Mouse (Mus musculus) stomach, embryonic 15.5 days (tissue): ENCODE data around the gene Cfap45. TPM values are rescaled to one million over a fixed set of nuclear protein-coding genes. Genes with fewer than 3 reads are reported as not detected.
A peak's percentile ranks its signal among the peaks of the same experiment; 100 is the strongest.

Source experiments
- ATAC-seq: fragments of 200-750 bp; cut with Nextera tagmentation; 2 replicates; pipeline ENCODE4 v1.8.0; 2017; ENCODE audit warnings: low read depth, moderate number of reproducible peaks, moderate TSS enrichment; ENCODE audit not compliant: insufficient read depth, low FRiP score
- H3K27ac ChIP-seq: fragments of 300-500 bp; sonication (generic); 2 replicates; pipeline ENCODE4 v1.5.1; 2015; ENCODE audit warnings: mild to moderate bottlenecking, inconsistent platforms
- H3K27me3 ChIP-seq: fragments of 300-500 bp; sonication (generic); replicated peaks from 2 replicates; pipeline ENCODE4 v1.6.1; 2015; ENCODE audit warnings: inconsistent platforms
- H3K36me3 ChIP-seq: fragments of 300-500 bp; sonication (generic); 2 replicates; pipeline ENCODE4 v1.6.1; 2015; ENCODE audit warnings: inconsistent platforms
- H3K4me1 ChIP-seq: fragments of 300-500 bp; sonication (generic); 2 replicates; pipeline ENCODE4 v1.6.1; 2015; ENCODE audit warnings: inconsistent platforms
- H3K4me2 ChIP-seq: fragments of 300-500 bp; sonication (generic); 2 replicates; pipeline ENCODE4 v1.6.1; 2015; ENCODE audit warnings: mild to moderate bottlenecking, inconsistent platforms
- H3K4me3 ChIP-seq: fragments of 300-500 bp; sonication (generic); replicated peaks from 2 replicates; pipeline ENCODE4 v1.5.1; 2015; ENCODE audit warnings: inconsistent platforms
- H3K9ac ChIP-seq: fragments of 300-500 bp; sonication (generic); 2 replicates; pipeline ENCODE4 v1.6.1; 2015; ENCODE audit warnings: inconsistent platforms
- H3K9me3 ChIP-seq: fragments of 300-500 bp; sonication (generic); 2 replicates; pipeline ENCODE4 v1.6.1; 2016; ENCODE audit warnings: inconsistent platforms
- WGBS: fragments of 180-500 bp; shearing (Covaris S2); methylation state at CpG from one replicate; pipeline ENCODE4 v1.1.7; 2015; 5-methylcytosine and 5-hydroxymethylcytosine counted together
- polyA plus RNA-seq: library from polyadenylated mRNA; unstranded; fragments of >200 nt; fragmentation: Nextera tagmentation; extraction: Ambion mirVana; gene quantifications from 2 replicates; pipeline ENCODE4 v1.2.1, GENCODE M21; 2015

The Cfap45 gene
- polyA plus RNA-seq, result 2.4 TPM in 2 replicates

DNA sequence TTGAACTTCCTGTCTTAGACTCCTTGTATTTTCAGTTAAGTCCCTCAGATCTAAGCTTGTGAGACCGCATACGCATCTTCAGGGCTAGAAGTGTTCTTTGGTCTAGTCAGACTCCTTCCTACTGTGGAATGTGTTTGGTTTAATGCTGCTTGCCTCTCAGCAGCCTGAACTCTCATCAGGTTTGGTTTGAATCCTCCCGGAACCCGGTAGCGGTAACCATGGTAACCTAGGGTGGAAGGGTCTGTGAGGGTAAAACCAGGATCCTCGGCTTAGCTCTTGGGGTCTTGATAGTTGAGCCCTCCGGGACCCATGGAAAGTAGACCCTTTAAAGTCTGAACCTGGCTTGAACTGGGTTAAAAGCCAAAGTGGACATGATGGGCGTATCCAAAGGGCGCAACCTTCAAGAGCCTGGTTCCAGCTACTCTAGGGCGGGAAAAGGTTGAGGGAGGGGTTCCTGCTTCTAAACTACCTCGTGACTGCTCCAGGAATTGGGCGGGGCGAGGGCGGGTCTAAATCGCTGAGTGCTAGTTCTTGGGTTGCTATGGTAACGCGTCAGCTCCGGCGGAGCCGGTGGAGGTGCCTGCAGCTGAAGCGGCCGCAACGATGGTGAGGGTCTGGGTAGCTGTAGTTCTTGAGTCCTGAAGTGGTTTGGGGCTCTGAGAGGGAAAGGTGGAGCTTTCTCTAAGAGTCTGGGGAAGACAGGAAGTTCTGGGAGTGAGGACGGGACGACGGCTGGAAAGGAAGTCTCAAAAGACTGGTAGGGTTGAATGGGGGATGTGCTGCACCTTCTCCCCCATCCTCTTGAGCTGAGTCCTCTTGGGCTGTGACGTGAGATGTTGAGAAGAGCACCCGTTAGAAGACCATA, at the start of gene Cfap45:
Gene Cfap45, plus strand, starts transcription at position 226 of the 865 bp plus-strand sequence.
- peak within 1 kb of the TSS; percentile 4; the same call in 1 of the 2 replicates for H3K27ac ChIP-seq
- H3K4me1 ChIP-seq, result peaks cover 34% of the 10 kb centered on the region
- peak within 1 kb of the TSS; percentile 66 for H3K4me2 ChIP-seq
- peak; percentile 77 for ATAC-seq
- H3K36me3 ChIP-seq, result no peaks in the 10 kb centered on the region
- H3K4me3 ChIP-seq, result peak within 1 kb of the TSS; percentile 43
- WGBS, result 4% methylated on average over 28 of the region's 28 CpGs
- no peak within 1 kb of the TSS for H3K9ac ChIP-seq
- no peaks in the 10 kb centered on the region for H3K27me3 ChIP-seq
- no peaks in the 10 kb centered on the region for H3K9me3 ChIP-seq

DNA sequence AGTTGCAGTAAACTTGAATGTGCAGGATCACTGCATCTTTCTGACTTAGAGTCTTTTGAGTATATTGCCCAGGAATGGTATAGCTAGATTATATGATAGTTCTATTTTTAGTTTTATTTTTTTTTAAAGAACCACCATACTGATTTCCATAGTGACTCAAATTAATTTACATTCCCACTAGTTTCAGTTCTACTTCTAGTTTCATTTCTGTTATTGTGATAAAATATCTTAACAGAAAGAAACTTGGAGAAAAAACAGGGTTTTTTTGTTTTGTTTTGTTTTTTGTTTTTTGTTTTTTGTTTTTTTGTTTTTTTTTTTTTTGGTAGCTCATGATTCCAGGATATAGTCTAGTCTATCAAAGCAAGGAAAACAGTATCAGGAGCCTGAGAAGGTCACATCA, 47.7 kb upstream of the Cfap45 start:
- H3K4me3 ChIP-seq, result no peak overlapping the region
- ATAC-seq, result no peak
- no peaks in the 10 kb centered on the region for H3K27me3 ChIP-seq
- H3K9me3 ChIP-seq, result no peaks in the 10 kb centered on the region
- no peaks in the 10 kb centered on the region for H3K36me3 ChIP-seq
- peaks cover 10% of the 10 kb centered on the region; the same call in 1 of the 2 replicates for H3K4me1 ChIP-seq
- no peak overlapping the region for H3K27ac ChIP-seq
- no peak overlapping the region for H3K4me2 ChIP-seq
- H3K9ac ChIP-seq, result no peak overlapping the region

DNA sequence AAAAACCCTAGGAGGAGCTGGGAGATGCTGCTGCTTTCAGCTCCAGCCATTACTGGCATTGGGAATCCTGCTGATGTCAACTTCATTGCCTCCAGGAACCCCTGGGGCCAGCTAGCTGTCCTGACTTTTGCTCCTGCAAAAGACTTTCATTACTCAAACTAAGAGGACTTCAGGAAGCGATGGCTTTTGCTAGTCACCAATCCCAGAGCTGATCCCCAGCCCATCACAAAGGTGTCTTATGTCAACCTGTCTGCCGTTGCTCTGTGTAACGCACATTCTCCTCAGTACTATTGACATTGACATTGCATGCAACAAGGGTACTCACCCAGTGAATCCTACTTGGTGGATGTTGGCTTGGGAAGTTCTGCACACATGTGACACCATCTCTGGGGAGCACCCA, 46.4 kb upstream of the Cfap45 start:
- 77% methylated on average over 3 of the region's 3 CpGs for WGBS
- Histone ChIP-seq H3K9me3 (no peaks in the 10 kb centered on the region), H3K36me3 (no peaks in the 10 kb centered on the region), H3K27ac (no peak overlapping the region), H3K4me2 (no peak overlapping the region), H3K4me3 (no peak overlapping the region), H3K9ac (no peak overlapping the region), H3K4me1 (peaks cover 10% of the 10 kb centered on the region; the same call in 1 of the 2 replicates), H3K27me3 (no peaks in the 10 kb centered on the region)
- no peak for ATAC-seq

DNA sequence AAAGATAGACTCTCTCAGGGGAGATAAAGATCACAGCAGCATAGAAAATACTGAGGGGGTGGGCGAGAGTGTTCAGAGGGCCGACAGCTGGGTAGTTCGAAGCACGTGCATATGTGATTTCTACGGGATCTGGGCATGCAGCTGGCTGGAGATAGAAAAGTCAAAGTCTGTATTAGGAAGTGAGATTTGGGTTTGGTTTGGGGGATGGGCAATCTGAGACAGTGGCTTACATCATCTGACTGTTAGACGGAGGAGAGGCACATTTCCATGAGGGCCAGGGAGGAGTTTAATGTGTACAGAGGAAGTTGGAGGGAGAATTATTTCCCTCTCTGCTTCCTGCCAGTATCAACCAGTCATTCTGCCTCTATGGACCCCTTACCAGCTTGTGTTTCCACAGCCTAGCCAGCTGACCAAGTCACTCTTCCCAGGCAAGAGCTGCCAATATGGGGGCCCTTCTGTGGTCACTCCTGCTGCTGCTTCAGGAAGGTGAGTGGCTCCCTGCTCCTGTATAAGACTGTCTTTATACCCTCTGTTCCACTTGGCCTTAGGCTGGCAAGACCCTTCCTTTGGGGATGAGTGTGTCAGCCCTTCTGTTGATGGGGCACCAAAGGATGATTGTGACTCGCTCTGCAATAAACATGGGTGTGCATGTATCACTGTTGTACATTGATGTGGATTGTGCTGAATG, 45.4 kb upstream of the Cfap45 start, which contains the start of gene Slamf9:
Gene Slamf9, plus strand, starts transcription at position 305 of the 688 bp plus-strand sequence.
- 44% methylated on average over 7 of the region's 7 CpGs for WGBS
- no peaks in the 10 kb centered on the region for H3K36me3 ChIP-seq
- no peak within 1 kb of the TSS for H3K9ac ChIP-seq
- H3K27me3 ChIP-seq, result no peaks in the 10 kb centered on the region
- 0 out of 2 replicates have a peak, but pooled peaks have one; percentile 35 for ATAC-seq
- no peak within 1 kb of the TSS for H3K27ac ChIP-seq
- no peak within 1 kb of the TSS for H3K4me2 ChIP-seq
- 0 out of 2 replicates have a peak, but pooled peaks cover 5% of the 10 kb centered on the region for H3K4me1 ChIP-seq
- H3K4me3 ChIP-seq, result no peak within 1 kb of the TSS
- H3K9me3 ChIP-seq, result no peaks in the 10 kb centered on the region

DNA sequence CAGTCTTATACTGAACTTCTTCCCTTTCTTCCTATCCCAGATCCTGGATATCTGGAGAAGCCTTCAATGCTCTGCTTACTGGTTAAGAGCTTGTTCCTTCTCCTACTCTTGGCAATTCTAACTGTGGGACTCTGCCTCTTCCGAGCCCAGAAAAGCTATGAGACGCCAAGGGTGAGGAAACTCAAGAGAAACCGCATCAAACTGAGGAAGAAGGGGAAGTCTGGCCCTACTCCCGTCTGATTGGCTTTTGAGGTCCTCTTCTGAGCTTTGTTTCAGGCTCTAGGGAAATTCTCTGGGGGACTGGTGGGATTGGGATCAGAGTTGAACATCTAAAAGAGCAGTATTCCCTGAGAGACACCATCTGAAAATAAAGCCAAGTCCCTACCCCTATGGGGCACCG, 42.6 kb upstream of the Cfap45 start:
- Histone ChIP-seq H3K36me3 (no peaks in the 10 kb centered on the region), H3K4me3 (no peak overlapping the region), H3K27ac (no peak overlapping the region), H3K9me3 (no peaks in the 10 kb centered on the region), H3K9ac (no peak overlapping the region), H3K4me1 (peaks cover 17% of the 10 kb centered on the region), H3K4me2 (no peak overlapping the region), H3K27me3 (no peaks in the 10 kb centered on the region)
- WGBS, result 70% methylated on average over 5 of the region's 5 CpGs
- no peak for ATAC-seq

DNA sequence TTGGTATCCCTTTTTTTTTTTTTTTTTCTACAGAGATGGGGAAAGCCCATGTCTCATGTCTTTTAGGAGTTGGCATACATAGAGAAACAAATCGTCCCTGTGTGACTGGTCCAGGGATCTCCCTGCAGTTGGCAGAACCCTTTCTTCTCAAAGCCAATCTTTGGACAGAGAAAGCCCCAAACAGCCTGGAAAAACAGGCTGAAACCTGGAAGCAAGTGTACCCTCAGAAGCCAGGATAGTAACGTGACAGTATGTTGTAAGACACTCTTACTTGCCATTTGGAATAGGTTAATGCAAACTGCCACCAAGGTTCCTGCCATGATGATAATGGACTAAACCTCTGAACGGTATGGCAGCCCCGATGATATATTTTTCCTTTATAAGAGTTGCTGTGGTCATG, 40.2 kb upstream of the Cfap45 start:
- Histone ChIP-seq H3K4me1 (peaks cover 32% of the 10 kb centered on the region), H3K36me3 (no peaks in the 10 kb centered on the region), H3K9me3 (no peaks in the 10 kb centered on the region), H3K27me3 (no peaks in the 10 kb centered on the region), H3K9ac (no peak overlapping the region), H3K27ac (no peak overlapping the region), H3K4me3 (no peak overlapping the region), H3K4me2 (no peak overlapping the region)
- ATAC-seq, result no peak
- 87% methylated on average over 4 of the region's 4 CpGs for WGBS

DNA sequence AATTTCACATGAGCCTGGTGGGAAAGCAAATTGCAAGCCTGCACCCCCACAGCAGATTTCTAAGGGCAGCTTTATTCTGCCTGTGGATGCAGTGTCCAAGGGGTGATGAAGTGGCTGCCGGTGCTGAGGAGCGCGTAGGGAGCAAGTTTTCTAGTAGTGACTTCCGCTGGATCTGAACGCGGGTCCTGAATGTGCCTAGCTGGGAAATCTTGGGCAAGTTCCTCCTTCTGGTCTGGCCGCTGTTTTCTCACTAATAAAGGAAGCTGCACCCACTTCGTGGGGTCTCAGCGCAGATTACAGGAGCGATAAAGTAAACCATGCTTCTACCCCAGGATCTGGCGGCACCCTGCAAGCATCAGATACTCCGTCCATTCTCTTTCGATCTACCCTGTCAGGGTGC, 39.5 kb upstream of the Cfap45 start:
- no peaks in the 10 kb centered on the region for H3K27me3 ChIP-seq
- 14% methylated on average over 13 of the region's 13 CpGs for WGBS
- H3K27ac ChIP-seq, result peak overlapping the region; percentile 93
- H3K36me3 ChIP-seq, result no peaks in the 10 kb centered on the region
- H3K9ac ChIP-seq, result no peak overlapping the region
- H3K4me3 ChIP-seq, result peak overlapping the region; percentile 60
- peak overlapping the region; percentile 89 for H3K4me2 ChIP-seq
- H3K4me1 ChIP-seq, result peaks cover 38% of the 10 kb centered on the region
- H3K9me3 ChIP-seq, result no peaks in the 10 kb centered on the region
- no peak for ATAC-seq

DNA sequence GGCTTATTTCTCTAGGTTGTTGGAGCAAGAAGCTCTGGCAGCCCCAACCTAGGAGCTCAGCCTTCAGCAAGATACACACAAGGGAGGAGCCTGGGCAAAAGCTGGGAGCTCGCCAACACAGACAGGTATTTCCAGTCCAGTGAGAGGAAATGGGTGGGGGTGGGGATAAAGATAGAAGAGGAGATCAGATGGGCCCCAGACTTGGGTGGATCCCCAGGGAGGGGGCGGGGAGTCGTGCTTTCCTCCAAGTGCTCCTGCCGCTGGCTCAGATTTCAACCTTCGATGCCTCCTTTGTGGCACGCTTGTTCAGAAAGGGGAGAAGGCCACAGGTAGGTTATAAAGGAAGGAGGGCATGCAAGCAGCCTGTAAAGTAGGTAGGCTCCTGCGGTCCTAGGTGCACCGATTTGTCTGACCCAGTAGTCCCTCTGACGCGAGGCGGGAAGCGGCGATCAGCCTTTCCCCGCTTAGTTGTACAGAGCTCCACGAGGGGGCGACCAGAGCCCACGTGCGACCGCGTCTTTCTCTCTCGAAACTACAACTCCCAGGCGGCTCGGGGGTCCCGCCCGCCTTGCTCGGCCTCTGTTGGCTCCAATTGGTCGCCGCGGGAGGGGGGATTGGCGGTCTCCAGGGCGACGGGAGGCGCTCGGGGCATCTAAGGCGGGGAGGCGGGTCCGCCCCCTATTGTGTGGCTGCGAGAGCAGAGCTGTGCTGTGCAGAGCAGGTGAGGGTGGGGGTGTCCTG, 38.9 kb upstream of the Cfap45 start, which contains the start of gene Igsf9:
Gene Igsf9, plus strand, starts transcription at position 249 of the 741 bp plus-strand sequence.
- Histone ChIP-seq H3K27me3 (no peaks in the 10 kb centered on the region), H3K27ac (peak within 1 kb of the TSS; percentile 93), H3K9me3 (no peaks in the 10 kb centered on the region), H3K4me2 (peak within 1 kb of the TSS; percentile 89), H3K4me1 (peaks cover 38% of the 10 kb centered on the region), H3K4me3 (peak within 1 kb of the TSS; percentile 60), H3K9ac (peak within 1 kb of the TSS; percentile 29; the same call in 1 of the 2 replicates), H3K36me3 (no peaks in the 10 kb centered on the region)
- peak; percentile 91 for ATAC-seq
- 1% methylated on average over 38 of the region's 38 CpGs for WGBS

DNA sequence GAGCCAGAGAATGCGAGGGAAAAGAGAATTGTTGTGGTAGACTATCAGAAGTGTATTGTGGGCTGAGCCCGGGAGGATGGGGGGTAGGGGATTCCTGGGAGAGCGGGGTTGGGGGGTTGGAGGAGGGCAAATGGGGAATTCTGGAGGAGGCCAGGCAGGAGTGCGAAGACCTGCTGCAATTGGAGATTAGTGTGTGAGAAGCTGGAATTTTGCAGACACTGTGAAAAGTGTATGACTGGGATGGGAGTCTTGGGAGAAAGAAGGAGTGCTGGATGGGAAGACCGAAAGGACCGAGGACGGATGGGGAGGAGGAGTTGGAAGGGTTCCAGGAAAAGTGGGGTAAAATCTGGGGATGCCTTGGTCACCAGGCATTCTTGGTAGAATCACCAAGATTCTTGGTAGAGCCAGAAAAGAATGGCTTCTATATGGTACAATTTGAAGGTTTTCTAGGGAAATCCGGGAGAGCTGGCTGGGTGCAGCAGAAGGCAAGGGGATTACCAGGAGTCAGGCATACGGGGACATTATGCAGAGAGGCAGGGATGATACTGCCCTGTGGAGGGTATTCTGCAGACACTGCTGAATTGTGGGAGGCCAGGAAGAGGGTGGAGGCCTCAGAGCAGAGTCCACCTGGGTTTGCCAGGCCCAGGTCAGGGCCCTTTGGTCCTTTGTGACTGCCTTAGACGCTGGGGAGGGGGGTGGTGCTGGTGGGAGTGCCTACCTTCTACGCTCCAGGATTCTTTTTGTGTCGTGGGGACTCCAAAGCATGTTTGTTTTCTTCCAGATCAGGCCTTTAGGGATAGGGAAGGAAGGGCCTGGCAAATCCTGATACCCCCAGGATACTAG, 37.9 kb upstream of the Cfap45 start:
- Histone ChIP-seq H3K9ac (peak overlapping the region; percentile 29), H3K9me3 (no peaks in the 10 kb centered on the region), H3K4me3 (peak overlapping the region; percentile 60), H3K27me3 (no peaks in the 10 kb centered on the region), H3K27ac (peak overlapping the region; percentile 93), H3K4me2 (peak overlapping the region; percentile 89), H3K4me1 (peaks cover 38% of the 10 kb centered on the region), H3K36me3 (no peaks in the 10 kb centered on the region)
- no peak for ATAC-seq
- 4% methylated on average over 12 of the region's 12 CpGs for WGBS

DNA sequence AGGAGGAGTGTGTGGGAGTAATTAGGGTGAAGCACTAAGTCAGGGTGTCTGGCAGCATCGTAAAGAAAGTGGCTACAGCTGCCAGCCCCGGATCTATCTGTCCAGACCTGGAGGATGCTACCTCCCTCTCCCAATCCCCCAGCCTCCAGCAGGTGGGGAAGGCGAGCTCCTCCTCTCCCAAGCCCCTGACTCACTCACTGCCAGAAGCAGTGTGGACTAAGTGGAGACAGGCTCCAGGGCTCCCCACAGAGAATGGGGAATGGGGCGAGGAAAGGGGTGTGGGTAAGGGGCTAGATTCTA, 37.3 kb upstream of the Cfap45 start:
- H3K4me1 ChIP-seq, result peaks cover 38% of the 10 kb centered on the region
- no peak overlapping the region for H3K27ac ChIP-seq
- no peaks in the 10 kb centered on the region for H3K9me3 ChIP-seq
- H3K4me3 ChIP-seq, result peak overlapping the region; percentile 60
- H3K27me3 ChIP-seq, result no peaks in the 10 kb centered on the region
- peak overlapping the region; percentile 2; the same call in 1 of the 2 replicates for H3K9ac ChIP-seq
- no peak for ATAC-seq
- H3K36me3 ChIP-seq, result no peaks in the 10 kb centered on the region
- 27% methylated on average over 4 of the region's 4 CpGs for WGBS
- H3K4me2 ChIP-seq, result peak overlapping the region; percentile 89

DNA sequence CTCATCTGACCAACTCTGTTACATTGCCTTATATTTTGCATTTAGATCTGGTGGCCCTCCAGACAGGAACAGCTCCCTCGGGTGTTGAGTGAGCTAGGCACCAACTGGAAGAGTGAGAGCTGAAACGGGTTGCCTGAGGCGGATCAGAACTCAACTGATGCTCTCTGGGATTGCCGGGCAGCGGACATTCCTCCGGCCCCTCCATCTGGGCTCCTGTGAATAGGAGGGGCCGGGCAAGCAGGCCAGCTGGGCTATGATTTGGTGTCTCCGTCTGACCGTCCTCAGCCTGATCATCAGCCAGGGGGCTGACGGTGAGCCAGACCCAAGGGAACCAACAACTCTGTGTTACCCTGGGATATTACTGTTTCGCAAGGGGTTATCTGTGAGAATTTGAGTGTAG, 36.4 kb upstream of the Cfap45 start:
- Histone ChIP-seq H3K4me3 (peak overlapping the region; percentile 60; the same call in 1 of the 2 replicates), H3K27ac (no peak overlapping the region), H3K27me3 (no peaks in the 10 kb centered on the region), H3K4me2 (peak overlapping the region; percentile 89), H3K9me3 (no peaks in the 10 kb centered on the region), H3K9ac (no peak overlapping the region), H3K36me3 (no peaks in the 10 kb centered on the region), H3K4me1 (peaks cover 38% of the 10 kb centered on the region)
- 58% methylated on average over 11 of the region's 11 CpGs for WGBS
- ATAC-seq, result no peak
